Mouse (Mus musculus): ENCODE results near the gene Zfp281.

Zfp281 gene

DNA sequence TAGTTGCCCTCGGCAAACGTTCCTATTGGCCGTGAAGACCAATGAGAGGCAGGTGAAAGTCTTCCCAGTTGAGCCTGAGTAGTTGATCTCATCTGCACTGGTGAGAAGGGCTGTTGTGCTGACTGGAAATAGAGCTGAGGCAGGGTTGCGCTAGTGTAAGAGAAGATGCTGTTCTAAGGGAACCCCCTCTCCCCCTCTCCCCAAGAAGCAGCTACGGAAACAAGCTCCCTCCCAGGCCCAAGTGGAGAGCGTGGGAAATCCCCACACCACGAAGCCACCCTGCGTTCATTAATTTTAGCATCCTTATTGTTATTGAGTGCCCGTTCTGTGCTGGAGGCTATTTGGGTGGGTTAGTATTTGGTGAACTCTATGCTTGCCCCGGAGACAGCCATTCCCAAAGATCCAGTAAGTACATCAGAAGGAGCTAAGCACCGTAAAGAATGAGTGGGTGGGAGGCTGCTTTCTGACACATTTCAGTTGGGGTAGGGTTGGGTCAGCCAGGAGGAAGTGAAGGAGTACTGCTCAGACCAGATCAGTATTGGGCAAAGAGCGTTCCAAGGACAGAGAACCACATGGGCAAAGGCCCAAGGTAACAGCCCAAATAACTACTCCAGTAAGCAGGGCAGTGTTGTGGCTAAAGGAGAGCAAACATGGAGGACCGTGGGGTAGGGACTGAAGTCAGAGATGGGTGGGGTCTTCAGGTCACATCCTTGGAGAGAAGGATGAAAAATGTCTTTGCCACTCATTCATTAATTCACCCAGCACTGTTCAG, 33.9 kb downstream of the Zfp281 start:
- DNase-seq (ENCODE audit: low spot score in 2 of 2) = no peak

DNA sequence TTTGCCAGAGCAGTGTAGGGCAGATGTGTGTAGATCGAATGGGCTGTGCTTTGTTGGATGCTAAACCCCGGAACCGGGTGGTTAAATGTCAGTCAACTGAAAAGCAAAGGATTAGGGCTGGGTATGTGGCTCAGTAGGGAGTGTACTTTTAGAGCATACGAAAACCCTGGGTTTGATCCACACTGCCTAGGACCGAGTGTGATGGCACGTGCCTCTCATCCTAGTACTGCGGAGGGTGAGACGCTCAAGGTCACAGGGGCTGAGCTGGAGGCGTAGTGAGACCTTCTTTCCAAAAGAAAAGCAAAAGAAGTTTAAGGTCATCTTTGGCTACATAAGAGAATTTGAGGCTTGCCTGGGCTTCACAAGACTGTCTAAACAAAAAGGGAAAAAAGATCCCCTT, 34.6 kb downstream of the Zfp281 start:
- DNase-seq (ENCODE audit: low spot score in 2 of 2) = no peak

DNA sequence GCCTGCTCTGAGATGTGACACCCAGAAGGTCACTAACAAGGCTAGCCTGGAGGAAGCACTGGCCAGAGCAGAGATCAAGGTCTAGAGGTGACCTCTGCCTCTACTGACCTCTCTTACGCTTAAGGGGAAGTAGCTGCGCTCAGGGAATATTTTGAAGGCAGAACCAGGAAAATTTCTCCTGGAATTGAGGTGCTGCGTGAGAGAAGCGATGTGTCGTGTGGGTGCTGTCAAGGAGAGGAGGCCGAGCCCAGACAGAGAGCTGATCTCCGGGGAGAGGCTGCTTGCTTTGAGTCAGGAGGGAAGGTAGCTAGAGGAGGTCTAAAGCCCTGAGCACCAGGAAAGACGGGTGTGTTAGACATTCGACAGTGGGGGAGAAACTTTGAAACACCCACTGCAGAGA, 35.2 kb downstream of the Zfp281 start:
- DNase-seq (ENCODE audit: low spot score in 2 of 2) = no peak

DNA sequence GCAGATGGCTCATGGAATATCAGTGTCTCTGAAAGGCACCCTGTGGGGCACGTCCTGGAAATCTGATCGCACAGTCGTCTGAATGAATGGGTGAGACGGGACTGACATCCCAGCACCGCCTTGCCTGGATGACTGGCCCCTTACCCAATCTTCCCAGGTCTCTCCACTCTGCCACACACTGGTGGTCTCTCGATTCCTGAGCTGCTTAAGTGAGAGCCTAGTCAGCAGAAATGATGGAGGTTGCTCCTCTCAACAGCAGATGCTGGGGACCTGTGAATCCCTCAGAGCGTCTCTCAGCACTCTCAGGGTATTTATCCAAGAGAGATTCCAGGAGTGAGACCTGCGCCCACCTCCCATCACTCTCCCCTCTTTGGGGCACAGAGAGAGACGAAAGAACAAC, 36.8 kb downstream of the Zfp281 start:
- no peak for DNase-seq (ENCODE audit: low spot score in 2 of 2)

DNA sequence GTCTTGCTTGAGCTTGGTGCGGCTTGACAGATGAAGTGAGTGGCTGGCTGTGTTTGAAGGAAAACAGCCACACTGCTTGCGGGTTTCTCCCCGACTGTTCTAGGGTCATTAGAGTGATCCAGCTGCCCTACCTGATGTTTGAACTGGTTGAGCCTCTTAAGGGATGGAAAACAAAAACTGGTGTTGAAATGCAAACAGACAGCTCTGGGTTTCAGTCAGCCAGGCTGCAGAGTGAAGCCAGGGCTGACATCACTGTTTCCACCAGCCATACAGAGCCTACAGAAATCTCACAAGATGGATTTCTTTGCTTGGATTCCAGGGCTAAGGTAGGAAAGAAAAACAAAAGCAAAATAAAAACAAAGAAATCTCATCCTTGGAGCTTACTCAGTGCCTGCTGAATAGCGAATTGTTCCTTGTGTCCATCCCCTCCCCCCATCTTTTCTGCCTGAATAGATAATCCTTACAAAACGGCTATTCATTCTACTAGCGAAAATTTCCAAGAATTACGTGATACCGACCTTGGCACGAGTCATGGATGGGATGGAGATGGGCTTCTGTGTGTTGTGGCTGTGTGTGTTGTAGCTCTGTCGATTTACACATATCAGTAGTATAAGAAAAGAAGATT, 37.4 kb downstream of the Zfp281 start:
- no peak for DNase-seq (ENCODE audit: low spot score in 2 of 2)

DNA sequence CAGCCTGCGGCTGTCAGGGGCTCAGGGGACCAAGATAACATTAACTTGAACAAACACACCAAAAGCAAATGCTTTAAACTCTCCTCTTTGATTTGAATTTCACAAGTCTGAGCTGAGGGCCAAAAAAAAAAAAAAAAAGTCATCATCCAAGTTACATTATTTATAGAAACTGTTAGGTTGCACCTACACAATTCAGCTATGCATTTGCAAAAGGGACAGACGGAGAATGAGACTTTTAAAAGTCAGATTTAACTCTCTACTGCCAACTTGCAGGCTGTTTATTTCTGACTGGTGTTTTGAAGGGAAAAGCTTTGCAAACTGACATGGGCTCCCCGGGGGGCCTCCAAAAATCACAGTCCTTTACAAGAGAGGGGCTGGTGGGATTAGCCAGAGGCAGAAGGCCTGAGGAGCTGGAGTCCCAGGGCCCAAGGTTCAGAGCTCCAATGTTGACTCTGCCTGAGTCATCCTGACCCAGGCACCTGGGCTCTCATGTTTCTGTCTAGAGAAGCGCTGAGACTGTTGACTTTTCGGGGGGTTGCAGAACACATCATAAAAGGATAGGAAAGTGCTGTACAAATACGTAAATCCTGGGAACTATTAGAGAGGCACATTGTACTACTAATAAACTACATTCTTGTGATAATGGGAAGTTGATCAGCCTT, 40.4 kb downstream of the Zfp281 start:
- DNase-seq (ENCODE audit: low spot score in 2 of 2) = no peak

DNA sequence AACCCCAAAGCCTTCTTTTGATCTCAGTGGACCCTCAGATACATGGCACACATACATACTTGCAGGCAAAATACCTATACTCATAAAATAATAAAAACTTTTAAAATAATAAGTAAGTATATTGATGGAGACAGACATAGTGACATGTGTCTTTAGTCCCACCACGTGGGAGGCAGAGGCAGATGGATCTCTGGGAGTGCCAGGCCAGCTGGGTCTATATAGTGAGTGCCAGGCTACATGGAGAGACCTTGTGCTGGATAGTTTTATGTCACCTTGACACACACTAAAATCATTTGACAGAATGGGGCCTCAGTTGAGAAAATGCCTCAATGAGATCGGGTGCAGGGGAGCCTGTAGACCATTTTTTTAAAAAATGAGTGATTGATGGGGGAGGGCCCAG, 41.8 kb downstream of the Zfp281 start:
- no peak for DNase-seq (ENCODE audit: low spot score in 2 of 2)

DNA sequence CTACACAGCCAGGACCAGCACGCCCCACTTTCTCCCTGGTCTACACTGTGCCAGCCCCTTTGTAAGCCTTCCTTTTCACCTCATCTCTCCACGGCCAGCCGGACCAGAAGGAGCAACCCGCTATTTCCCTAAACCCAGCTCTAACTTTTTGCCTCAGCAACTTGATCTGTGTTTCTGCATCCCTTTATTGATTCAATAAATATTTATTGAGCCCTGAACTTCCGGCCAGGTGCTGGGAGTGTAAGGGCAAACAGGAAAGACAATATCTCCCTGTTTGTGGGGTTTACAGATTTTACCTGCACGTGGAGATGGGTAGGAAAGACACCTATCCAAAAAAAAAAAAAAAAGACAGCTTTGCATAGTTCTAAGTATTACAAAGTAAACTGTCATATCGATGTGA, 45.2 kb downstream of the Zfp281 start:
- DNase-seq (ENCODE audit: low spot score in 2 of 2) = no peak

DNA sequence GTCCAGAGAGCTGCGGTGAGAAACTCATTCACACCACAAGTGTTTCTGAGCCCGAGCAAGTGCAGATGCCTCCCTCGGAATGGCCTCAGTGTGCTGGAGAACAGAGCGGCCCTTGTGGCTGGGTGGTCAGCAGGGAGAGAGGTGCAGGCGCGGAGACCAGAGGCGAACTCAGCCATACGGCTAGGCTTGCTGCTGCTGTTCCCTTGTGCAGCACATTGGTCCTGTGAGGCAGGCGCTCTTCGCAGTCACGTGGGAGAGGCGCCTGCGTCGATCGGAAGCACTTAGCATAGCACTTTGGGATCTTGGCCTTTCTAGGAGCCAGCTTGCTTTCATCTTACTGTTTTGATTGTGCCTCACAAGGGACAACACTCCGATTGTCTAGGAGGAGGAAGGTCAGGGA, 45.7 kb downstream of the Zfp281 start:
- no peak for DNase-seq (ENCODE audit: low spot score in 2 of 2)

DNA sequence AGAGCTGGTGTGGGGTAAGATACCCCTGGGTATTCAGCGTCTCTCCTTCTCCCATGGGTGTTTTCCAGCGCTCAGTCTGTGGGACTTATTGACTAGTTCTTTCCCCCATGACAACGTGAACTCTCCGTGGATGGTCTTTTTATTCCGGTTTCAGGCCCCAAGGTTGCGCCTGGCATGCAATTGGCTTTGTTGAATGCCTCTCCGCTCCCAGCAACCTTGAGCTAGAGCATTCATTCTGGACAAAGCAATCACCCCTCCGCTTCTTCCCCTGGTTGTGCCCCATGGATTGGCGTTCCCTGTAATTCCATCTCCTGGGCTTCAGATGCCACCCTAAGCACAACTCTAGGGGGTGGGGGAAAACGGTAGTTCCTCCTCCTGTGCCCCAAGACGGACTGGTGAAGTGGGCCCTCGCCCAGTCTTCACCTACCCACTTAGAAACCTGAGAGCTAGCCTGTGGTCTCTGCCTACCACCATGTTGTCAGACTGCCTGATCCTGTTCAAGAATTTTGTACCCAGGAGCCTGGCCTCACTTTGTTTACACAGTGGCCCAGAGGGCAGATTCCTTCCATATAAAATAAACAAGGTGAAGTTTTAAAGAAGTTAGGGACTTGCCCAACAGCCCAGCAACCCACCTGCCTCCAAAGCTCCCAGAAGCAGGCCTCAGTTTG, 47.2 kb downstream of the Zfp281 start:
- no peak for DNase-seq (ENCODE audit: low spot score in 2 of 2)

DNA sequence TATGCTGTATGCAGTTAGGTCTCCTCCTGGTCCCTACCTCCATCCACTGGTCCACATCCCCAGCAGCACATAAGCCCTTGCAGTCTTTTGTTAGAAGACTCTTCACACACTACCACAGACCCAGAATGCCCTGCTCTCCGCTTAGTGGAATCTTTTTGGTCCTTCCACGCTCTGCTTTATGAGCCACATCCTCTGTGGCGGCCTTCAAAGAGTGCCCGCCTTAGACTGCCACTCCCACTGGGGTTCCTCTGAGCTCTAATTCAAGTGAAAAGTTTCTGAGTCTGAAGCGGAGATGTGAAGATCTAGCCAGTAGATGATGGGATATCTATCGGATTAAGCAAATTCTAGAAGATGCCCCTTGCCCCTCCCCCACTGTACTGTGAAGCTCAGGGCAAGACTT, 47.9 kb downstream of the Zfp281 start:
- no peak for DNase-seq (ENCODE audit: low spot score in 2 of 2)

DNA sequence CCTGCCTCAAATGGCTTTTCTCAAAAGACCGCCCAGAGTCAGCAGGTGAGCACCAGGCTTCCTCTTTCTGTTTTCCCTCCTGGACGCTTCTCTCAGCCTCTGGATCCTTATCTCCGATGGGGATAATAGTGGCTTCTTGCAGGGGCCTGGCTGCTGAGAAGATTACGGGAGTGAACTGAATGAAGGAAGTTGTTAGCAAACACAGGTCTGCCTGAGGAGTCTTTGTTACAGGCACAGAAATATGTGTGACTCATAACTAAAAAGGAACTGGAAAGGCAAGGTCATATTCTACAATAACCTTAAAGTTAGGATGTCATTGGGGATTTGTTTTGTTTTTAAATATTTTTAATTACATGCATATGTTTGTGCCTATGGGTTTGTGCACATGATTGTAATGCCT, 48.6 kb downstream of the Zfp281 start:
- DNase-seq (ENCODE audit: low spot score in 2 of 2) = no peak

DNA sequence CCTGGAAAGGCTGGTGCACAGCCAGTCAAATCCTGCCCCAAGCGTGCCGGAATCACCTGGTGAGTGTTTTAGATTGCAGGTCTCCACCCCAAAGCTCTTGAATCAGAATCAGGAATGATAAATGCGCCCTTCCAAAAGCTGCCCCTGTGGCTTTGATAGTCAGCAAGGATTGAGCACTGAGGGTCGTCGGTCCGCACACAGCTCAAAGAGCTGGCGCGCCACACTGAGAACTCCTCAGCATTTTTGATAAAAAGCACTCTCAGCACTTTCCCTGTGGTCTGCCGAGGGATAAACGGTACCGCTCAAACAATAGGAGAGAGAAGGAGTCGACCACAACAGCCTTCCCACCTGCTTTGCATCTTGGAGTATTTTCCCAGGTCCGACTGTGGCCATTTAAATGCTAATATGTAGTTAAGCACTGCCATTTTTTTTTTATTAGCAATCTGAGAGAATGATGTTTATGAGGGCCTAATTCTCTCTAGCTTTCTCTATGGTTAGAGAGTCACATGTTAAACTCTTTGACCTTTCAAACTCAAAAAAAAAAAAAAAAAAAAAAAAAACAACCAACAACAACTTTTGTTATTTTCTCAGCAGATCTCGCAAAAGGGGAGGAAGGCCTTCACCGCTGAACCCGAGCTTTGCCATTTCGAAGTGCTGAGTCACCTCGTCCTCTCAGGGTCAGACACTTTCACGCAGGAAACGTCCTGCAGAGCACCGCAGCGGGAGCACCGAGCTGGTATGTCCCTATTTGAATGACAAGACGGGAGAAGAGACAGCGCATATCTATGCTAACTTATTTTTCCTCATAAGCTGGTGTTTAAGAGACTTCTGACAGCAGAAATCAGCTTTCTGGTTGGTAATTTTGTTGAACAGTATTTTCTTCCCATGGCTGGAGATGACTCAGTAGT, 50.1 kb downstream of the Zfp281 start:
- DNase-seq (ENCODE audit: low spot score in 2 of 2) = no peak

DNA sequence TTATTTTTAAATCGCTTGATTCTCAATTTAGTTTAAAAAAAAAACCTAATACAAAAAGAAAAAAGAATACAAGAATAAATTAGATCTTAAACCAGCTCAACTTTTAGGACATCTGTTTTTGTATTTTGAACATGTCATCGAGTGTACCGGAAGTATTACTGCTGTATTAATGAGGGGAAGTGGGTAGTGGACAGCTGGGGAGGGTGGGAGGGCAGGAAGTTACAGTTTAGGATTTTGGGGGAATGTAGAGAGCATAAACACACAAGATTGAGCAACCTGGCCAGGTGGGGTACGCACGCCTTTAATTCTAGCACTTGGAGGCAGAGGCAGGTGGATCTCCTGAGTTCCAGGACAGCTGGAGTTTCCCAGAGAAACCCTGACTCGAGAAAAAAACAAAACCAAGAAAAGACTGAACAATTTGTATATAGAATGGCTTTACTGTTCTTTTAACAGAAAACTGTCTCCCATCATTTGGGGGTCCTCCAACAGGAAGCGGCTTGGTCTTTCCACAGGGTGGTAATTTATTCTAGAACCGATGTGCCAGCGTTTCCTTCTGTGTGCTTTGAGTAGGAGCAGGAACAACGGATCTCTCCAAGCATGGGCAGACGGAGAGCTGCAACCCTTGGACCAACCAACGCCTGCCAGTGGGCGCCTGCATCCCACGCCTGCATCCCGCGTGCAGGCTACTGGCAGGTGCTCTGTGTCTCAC, 51.2 kb downstream of the Zfp281 start:
- DNase-seq (ENCODE audit: low spot score in 2 of 2) = no peak

DNA sequence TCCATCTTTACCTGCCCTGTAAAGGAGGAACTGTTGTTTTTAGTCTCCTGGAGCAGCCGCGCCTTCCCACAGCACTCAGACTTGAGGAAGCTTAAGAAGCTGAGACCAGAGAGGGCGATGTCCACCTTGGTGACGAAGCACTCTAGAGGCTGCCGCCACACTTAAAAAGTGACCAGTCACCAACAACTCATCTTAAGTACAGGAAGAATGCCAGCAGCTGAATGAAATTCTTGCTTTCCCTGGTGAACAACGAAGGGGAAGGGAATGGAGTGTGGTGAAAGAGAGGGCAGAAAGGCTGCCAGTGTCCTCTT, 51.7 kb downstream of the Zfp281 start:
- DNase-seq (ENCODE audit: low spot score in 2 of 2) = no peak

DNA sequence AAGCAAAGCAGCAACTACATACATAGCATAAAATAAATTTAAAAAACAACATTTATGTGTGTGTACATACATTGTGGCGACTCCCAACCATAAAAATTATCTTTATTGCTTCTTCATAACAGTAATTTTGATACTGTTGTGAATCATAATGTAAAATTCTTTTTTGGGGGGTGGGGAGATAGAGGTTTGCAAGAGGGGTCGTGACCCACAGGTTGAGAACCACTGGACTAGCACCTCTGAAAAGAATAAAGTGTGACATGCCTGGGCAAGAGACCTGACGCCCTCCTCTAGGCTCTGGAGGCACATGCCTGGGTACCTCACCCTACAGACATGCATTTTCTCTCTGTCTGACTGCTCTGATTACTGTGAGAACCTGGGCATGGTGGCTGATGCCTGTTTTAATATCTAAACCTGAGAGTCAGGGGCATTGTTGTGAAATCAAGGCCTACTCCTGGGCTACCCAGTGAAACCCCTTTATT, 53.2 kb downstream of the Zfp281 start:
- DNase-seq (ENCODE audit: low spot score in 2 of 2) = no peak

DNA sequence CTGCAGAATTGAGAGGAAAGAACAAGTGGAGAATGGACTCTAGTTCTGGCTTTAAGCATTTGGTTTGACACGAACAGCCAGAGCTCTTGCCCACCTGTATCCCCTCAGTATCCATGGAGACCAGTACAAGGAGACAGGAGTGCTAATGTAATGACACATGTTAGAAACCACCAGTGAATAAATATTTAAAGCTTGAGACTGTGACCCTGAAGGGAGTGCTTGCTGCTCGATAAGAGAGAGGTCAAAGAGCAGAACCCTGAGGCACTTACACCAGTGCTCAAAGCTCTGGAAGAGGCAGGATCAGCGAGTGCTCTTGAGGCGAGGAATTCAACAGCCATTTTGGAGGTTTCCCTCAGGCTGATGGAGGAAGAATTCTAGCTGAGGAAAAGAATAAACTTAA, 54.1 kb downstream of the Zfp281 start:
- no peak for DNase-seq (ENCODE audit: low spot score in 2 of 2)

Measured in urinary bladder, postnatal 36 days (tissue).